Mouse (Mus musculus): Measurements from ENCODE around the gene Dpm1.

The Dpm1 gene

GRCm38 (mm10) chr2:168229116-168230025 is 1.0 kb downstream of the Dpm1 start:
- DNase-seq (ENCODE audit: low spot score in 2 of 2), result peak in 1 of 2 experiments; percentile 44

- DNase-seq (ENCODE audit: low spot score in 2 of 2), result no peak
Observed at GRCm38 (mm10) chr2:168223326-168223725, 7.1 kb downstream of the Dpm1 start.

GRCm38 (mm10) chr2:168213788-168214397 is 16.5 kb downstream of the Dpm1 start:
- no peak for DNase-seq (ENCODE audit: low spot score in 2 of 2)

GRCm38 (mm10) chr2:168207883-168208282 is 22.5 kb downstream of the Dpm1 start:
- DNase-seq (ENCODE audit: low spot score in 2 of 2), result no peak

DNA sequence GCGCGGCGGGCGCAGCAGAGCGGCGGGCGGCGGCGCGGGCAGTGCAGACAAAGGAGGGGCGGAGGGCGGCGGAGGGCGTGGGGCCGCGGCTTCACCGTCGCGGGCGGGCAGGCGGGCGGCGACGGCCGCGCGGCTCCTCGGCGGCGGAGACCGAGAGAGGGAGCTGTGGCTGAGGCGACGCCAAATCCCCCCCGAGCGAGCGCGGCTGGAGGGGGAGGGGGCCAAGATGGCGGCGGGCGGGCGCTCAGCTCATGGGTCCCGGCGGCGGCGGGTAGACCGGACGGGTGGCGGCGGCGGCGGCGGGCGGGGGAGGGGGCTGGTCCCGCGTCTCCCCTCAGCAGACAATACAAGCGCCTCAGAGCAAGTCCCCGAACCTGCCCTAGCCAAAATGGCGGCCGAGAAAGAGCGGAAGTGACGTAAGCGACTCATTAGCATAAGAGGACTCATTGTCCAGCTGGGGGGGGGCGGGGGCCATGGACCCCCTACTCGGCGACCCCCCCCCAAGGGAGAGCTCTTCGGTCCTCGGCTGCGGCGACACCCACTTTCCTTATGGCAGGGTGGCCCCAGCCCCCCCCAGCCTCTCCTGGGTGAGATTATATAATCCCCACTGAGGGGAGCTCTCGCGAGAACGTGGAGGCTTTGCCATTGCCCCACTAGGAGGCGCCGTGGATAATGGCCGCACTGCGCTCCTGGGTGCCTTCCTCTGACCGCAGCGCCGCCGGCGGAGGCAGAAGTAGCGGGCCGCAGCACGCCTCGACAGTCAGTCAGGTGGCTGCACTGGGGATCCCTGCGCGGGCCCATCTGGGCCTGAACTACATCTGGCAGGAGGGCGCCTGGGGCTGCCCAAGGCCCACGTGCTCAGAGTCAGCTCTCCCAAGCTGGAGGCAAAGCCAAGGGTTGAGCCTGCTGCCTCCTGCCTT is 23.4 kb downstream of the Dpm1 start, which contains the start of gene Adnp:
TSS of gene Adnp (minus strand) at position 388 of the 920 bp plus-strand sequence.
- DNase-seq (ENCODE audit: low spot score in 2 of 2), result peak; percentile 91 to 92

- DNase-seq (ENCODE audit: low spot score in 2 of 2), result no peak
Observed at GRCm38 (mm10) chr2:168205681-168206631, 24.4 kb downstream of the Dpm1 start.

- peak; percentile 86 to 90 for DNase-seq (ENCODE audit: low spot score in 2 of 2)
Observed at GRCm38 (mm10) chr2:168205265-168205664, 25.1 kb downstream of the Dpm1 start.

DNA sequence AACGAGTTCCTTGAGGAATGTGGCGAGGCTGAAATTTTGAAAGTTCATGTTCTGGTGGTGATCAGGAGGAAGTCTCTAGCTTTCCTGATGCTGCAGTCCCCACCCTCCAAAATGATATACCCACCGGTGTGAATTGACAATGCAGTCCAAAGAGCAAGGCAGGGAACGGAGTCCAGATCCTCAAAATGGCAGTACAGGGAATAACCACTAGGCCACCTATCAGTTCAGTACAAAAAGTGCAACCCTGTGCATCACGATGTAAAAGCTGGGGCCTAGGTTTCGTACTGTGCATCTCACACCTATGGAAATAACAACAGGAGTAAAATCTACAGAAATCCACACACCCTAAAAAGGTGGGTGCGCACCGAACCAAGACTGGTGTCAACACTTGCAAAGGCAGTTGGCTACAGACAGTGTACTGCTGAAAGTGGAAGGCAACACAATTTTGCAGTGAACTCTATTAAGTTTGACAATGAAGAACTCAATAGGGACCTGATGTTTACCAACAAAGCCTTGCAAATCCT is 25.9 kb downstream of the Dpm1 start:
- DNase-seq (ENCODE audit: low spot score in 2 of 2), result no peak

GRCm38 (mm10) chr2:168200014-168200691 is 30.2 kb downstream of the Dpm1 start:
- no peak for DNase-seq (ENCODE audit: low spot score in 2 of 2)

DNA sequence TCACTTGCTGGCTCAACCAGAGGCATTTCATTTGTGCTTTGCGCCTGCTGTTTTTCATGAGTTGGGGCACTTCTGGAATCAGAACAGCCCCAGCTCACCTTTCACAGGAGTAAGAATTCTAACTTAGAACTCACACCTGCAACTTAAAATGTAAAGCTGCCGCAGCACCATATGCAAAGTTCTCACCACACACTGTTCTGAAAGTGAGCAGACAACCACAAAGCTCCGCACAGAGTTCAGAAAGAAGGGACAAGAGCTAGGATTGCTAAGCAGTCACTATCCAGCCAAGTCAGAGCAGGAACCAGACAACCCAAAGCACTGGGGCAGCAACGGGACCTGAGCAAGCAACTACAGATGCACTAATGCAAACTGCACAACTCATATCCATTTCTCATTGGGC is 30.9 kb downstream of the Dpm1 start:
- no peak for DNase-seq (ENCODE audit: low spot score in 2 of 2)

GRCm38 (mm10) chr2:168198421-168198820 is 32.0 kb downstream of the Dpm1 start:
- DNase-seq (ENCODE audit: low spot score in 2 of 2), result no peak

- no peak for DNase-seq (ENCODE audit: low spot score in 2 of 2)
Observed at GRCm38 (mm10) chr2:168195721-168196120, 34.7 kb downstream of the Dpm1 start.

- DNase-seq (ENCODE audit: low spot score in 2 of 2), result no peak
Observed at GRCm38 (mm10) chr2:168193685-168194084, 36.7 kb downstream of the Dpm1 start.

- no peak for DNase-seq (ENCODE audit: low spot score in 2 of 2)
Observed at GRCm38 (mm10) chr2:168191856-168192255, 38.5 kb downstream of the Dpm1 start.

DNA sequence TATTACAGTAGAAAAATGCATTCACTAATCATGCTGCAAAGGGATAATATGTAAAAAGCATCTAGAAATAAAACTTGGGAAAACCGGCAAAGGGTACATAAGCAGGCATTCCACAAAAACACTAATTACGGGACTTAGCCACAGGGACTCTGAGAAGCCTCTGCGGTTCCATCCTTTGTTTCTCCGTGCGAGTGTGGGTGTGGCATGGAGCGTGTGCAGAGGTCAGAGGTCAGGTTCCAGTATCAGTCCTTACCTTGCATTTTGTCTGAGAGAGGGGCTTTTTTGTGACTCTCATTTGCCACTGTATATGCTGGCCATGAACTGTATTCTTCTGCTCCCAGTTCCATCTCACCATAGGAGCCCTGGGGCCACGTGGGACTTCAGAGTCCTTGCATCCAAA is 54.4 kb downstream of the Dpm1 start:
- DNase-seq (ENCODE audit: low spot score in 2 of 2), result no peak

DNA sequence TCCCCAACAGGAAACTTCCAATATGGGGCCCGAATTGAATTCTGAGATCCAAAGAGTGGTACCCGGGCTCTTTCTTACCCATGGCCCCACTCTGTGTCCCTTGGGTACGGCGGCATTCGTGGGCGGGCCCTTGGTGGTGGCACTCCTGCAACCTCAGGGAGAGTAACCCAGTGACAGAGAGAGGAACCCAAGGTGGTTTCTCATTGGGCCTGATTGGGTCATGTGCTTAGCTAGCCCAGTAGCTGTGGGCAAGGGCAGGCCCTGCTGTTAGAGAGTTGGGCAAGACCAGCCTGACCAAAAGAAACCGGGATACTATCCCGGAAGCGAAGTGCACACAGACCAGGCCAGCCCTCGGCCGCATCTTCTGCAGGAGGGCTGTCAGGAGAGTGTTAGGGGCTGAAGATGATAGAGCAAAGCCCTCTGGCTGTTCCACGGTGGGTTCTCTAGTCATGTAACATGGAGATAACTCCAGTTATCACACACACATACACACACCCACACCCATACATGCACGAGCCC is 60.2 kb downstream of the Dpm1 start:
- peak in 1 of 2 experiments; percentile 14 for DNase-seq (ENCODE audit: low spot score in 2 of 2)

DNA sequence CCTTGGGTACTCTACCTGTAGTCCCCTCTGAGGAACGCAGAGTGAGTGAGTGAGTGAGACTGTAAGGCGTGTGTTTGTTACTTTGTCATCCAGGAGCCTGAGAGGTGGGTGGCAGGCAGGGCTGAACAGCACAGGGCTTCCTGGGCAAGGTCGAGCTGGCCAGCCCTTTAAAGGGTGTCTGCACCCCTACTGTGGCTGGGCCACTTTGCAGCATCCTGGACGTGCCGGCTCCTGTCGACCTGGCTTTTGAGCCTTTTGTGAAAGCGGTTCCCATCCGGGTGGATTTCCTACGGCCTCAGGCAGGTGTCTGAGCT is 60.6 kb downstream of the Dpm1 start:
- no peak for DNase-seq (ENCODE audit: low spot score in 2 of 2)

DNA sequence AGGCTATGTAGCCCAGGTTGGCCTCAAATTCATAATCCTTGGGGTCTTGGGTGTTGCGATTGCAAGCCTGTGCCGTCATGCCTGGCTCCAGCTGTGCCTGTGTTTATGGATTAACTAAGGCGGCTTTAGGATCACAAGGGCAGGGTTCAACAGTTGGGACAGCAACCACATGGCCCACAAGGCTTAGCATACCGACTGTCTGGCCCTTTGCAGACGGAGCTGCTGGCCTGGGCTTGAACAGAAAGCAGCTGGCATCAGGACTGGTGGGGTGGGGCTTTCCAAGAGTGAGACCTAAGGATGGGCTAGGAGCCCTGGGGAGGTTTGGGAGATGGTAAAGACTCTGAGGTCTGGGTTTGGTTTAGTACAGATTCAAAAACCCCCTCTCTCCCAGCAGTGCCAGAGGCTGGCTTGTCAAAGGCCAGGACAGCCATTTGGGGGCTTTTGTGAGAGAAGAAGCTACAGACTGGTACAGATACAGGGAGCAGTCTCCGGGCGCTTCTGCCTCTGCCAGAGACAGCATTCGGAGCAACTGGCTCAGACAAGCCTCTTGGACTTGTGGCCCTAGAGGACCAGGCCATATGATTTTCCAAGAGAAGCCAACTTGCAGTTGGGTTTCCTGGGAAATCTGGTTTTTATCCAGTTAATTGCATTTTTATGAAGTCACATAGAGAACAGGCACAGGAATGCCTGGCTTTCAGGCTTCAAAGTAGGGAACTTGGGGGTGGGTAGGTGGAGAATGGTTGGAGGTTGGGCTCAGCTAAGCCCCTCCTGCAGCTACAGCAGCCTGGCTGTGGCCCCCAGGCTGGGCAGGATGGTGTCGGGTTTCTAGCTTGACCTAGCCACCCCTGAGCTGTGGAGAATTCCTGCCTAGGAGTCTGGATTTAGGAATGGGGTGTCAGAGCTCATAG is 61.2 kb downstream of the Dpm1 start:
- DNase-seq (ENCODE audit: low spot score in 2 of 2), result no peak

DNA sequence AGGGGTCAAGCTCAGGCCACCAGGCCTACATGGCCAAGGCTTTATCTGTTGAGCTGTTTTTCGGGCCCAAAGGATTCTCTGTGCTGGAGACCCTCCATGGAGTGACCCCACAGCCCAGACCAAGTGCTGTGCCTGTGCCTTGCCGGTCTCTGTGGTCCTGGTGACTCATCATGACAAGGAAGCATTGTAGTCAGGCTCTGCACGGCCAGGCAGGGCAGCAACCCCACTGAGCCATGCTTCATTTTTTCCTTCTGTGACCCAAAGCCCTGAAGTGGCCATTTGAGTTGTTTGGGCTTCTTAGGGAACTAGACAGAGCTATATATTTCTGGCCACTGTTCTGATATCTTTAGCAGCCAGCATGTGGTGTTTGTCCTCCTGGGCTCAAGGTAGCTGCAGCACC is 62.6 kb downstream of the Dpm1 start:
- DNase-seq (ENCODE audit: low spot score in 2 of 2), result no peak
